Mouse (Mus musculus): ENCODE measurements around the gene Mroh2a.

Gene Mroh2a

GRCm38 (mm10) chr1:88235046-88235893 is 8.5 kb downstream of the Mroh2a start:
- DNase-seq (ENCODE audit: low read depth, low spot score): no peak

GRCm38 (mm10) chr1:88235894-88236415 is 9.2 kb downstream of the Mroh2a start:
- no peak for DNase-seq (ENCODE audit: low read depth, low spot score)

GRCm38 (mm10) chr1:88237311-88237710 is 10.5 kb downstream of the Mroh2a start:
- DNase-seq (ENCODE audit: low read depth, low spot score): no peak

- no peak for DNase-seq (ENCODE audit: low read depth, low spot score)
Observed at GRCm38 (mm10) chr1:88238771-88239170, 12.0 kb downstream of the Mroh2a start.

DNA sequence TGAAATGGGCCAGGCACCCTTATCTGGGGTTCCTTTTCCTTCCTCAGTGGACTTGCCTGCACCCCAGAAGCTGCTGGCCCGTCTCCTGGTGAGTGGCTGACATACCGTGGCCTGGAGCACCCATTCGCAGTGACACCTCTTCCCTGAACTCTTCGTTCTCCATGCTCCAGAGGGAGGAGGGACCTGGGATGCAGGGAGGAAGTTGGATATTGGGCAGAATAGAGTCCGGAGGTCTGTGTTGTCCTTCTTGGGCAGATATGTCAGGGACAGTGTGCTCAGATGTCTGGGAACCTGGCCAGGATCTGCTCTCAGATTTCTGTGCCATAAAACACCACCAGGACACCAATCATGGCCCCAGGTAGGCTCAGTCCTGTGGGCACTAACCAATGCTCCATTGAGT is 13.3 kb downstream of the Mroh2a start:
- no peak for DNase-seq (ENCODE audit: low read depth, low spot score)

- no peak for DNase-seq (ENCODE audit: low read depth, low spot score)
Observed at GRCm38 (mm10) chr1:88240579-88240978, 13.8 kb downstream of the Mroh2a start.

DNA sequence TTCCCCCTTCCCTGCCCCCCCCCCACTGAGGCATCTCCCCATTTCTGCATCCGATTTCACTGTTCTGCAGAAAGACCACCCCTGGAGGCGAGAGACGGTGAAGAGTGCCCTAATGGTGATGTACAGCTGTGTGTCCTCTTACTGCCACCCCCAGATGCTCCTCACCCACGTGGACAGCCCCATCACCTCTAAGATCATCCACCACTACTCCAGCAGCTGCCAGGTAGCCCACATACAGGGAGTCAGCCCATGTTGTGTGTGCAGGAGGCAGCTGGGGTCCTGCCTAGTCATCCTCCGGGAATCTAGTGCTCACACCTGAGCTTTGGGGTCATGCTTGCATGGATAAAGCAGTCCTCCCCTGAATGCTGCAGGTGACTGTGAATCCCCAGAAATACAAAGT is 17.1 kb downstream of the Mroh2a start:
- no peak for DNase-seq (ENCODE audit: low read depth, low spot score)

GRCm38 (mm10) chr1:88245881-88246280 is 19.1 kb downstream of the Mroh2a start:
- DNase-seq (ENCODE audit: low read depth, low spot score): no peak

DNA sequence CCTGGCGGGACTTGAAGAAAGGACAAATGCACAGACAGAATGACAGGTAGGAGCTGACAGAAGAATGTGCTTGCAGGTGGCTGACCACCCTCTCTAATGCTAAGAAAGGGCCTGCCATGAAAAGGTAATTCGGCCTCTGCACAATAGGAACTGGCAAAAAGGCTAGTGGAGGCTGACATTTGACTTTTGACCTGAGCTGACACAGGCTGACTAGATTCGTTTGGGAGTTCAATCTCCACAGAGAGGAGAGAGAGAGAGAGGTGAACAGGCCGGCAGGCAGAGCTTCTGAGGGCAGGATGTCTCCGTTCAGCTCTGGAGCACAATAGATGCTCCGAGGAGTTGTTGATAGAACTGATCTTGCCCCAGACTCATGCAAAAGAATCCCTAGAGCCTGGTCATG is 19.6 kb downstream of the Mroh2a start:
- no peak for DNase-seq (ENCODE audit: low read depth, low spot score)

DNA sequence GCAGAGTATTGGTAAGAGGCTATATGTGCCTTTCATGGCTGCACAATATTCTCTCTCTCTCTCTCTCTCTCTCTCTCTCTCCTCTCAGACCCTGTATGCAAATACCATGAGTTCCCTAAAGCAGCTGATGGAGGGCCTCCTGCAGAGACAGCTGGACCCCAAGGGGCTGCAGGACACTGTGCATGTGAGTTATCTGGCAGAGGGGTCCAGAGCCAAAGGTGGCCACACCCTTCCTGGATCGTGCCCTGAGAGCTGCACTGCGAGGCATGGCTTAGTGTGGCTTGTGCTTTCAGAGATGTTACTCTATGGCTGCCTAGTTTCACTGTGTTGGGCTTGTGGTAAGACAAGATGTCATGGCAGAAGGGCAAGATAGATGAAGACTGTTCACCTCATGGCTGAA is 20.9 kb downstream of the Mroh2a start:
- no peak for DNase-seq (ENCODE audit: low read depth, low spot score)

DNA sequence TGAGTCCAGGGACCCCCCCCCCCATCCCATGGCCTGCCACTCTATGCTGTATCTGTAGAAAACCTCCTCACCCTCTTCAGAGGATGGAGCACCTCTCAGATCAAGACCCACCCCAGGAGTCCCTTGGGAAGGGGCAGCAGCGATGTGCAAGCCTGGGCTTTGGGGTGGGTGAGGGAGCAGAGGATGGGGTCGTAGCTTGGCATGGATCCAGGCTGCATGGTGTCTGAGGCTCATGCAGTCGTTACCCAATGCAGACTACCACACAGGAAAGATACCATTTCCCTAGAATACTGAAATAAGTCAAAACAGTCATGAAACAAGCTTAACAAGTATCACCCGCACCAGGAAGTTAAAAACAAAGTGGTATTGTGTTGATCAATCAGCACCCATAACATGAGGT is 21.9 kb downstream of the Mroh2a start:
- DNase-seq (ENCODE audit: low read depth, low spot score): no peak

GRCm38 (mm10) chr1:88249596-88249995 is 22.8 kb downstream of the Mroh2a start:
- DNase-seq (ENCODE audit: low read depth, low spot score): no peak

- DNase-seq (ENCODE audit: low read depth, low spot score): no peak
Observed at GRCm38 (mm10) chr1:88250023-88250422, 23.2 kb downstream of the Mroh2a start.

DNA sequence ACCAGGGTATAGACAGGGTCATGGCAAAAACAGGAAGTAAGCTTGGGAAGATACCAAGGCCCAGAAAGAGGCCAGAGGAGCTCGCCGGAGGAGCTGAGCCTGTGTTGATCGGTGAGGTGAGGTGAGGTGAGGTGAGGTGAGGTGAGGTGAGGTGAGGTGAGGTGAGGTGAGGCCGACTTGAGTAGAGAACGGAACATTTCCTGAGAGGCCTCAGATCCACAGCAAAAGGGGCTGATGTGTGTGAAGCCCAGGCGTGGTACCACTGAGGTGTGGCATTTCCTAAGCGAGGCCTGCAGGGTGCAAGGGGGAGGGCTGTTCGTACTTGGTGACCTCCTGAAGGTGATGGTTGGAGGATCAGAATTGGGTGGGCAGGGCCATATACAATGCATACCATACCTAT is 26.3 kb downstream of the Mroh2a start:
- no peak for DNase-seq (ENCODE audit: low read depth, low spot score)

DNA sequence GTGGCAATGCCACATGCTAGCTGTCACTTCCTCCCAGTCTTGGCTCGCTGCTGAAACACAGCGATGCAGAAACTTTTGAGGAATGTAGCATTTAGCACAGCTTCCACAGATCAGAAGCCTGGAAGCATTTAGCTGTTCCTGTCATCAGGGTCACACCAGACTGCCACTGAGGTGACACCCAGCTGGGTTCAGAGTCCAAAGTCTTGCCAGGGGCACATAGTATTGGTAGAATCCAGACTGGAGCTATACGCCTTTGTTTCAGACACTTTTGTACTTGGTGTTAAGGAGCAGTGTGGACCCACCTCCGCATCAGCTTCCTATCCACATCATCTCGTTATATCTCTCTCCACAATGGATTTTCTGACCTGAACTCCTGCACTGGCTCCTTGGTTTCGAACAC is 26.8 kb downstream of the Mroh2a start:
- DNase-seq (ENCODE audit: low read depth, low spot score): no peak

DNA sequence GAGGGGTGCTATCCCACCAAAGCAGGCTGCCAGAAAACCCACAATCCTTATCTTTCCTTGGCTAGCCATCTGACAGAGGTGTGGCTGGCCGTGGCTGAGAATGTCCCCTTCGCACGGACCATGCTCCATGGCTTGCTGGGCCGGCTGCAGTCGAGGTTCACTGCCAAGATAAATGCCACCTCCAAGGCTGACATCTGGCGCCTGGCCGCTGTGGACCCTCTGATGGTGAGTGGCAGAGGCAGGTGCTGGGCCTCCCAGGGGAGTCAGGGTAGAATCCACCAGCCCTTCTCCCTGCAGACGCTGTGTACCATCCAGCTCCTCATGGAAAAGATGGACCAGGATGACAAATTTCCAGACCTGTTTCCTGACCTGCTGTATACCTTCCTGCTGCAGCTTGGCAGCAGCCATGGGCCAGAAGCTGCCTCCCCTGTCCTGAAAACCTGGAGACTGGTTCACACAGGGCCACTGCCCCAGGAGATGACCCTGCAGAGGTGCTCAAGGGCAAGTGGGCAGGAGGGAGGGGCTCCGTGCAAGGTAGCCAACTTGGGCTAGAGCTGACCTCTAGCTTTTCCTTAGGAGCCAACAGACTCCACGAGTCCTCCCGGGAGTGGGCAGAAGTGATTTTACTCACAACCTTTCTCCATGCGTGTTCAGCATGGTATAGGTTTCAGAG is 28.1 kb downstream of the Mroh2a start:
- no peak for DNase-seq (ENCODE audit: low read depth, low spot score)

- no peak for DNase-seq (ENCODE audit: low read depth, low spot score)
Observed at GRCm38 (mm10) chr1:88255466-88255857, 28.7 kb downstream of the Mroh2a start.

DNA sequence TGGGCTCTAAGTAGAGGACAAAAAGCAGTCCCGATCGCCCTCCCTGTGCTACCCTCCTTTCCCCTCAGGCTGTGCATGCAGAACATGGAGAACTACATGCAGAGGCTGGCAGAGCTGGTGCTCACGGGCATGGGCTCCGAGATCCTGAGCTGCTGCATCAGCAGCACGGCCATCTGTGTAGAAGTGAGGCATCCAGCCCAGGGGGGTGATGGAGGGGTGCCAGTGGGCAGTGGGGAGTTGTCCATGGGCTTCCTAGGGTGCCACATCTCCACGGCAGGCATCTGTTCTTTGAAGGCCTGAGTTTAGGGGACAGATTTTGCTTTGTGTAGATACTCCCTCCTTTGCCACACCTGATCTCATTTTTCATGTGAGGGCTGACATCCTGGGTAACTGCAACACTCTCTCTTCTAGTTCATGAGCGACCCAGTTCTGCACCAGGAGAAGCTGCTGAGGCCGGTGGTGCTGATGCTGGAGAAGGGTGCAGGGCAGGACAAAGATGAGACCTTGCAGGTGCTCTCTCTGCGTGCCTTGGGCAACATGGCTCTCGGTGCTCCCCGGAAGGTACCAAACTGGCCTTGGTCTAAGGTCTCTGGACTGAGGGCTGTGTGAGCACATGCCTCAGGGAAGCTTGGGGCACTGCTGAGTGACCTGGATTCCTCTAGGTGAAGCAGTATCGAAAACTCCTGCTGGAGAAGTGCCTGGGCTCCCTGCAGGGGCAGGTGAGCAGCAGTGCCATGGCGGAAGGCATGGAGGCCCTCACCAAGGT is 29.4 kb downstream of the Mroh2a start:
- DNase-seq (ENCODE audit: low read depth, low spot score): no peak

DNA sequence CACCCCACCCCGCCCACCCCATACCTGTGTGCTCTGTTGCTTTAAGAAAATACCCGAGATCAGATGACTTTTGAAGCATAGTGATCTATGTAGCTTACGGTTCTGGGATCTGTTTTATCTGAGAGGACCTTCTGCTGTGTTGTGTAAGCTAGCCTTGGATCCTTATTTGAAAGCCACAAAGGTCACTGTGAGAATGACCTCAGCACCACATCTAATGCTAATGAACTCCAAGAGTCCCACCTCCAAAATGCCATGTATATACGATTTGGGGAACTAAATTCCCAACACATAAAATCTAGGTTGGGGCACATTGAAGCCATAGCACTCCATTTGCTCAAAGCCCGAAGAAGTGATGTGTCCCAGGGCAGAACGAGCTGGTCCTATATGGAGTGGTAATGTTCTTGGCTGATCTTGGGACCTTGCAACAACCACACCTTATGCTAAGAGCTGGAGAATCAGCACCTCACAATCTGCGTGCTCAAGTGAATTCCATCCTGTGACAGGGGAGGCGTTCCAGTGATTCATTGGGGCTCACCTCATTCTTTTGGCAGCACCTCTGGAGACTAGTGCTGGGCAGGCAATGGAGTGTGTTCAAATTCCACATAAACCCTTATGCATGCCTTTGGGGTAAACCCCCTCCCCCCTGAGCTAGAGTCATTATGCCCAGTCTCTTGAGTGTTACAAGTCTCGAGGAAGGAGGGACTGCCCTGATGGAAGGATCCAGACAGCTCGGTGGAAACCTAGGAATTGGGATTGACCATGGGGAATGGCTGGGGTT is 30.3 kb downstream of the Mroh2a start:
- no peak for DNase-seq (ENCODE audit: low read depth, low spot score)

DNA sequence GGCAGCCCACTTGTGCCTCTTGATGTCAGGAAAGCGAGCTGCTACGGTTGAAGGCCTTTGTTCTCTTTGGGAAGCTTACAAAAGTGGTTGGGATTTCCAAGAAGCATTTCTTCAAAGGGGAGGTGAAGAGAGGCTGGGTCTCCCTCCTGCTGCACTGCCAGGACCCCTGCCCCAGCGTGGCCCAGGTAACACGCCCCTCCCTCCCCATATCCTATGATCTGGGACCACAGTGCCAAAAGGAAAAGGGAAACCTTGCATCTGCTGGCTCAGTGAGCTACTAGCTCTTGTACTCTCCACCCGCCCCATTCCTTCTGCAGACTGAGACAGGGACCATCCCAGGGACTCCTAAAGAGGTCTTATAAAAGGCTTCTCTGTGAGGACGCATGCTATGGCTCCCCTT is 30.9 kb downstream of the Mroh2a start:
- DNase-seq (ENCODE audit: low read depth, low spot score): no peak

DNA sequence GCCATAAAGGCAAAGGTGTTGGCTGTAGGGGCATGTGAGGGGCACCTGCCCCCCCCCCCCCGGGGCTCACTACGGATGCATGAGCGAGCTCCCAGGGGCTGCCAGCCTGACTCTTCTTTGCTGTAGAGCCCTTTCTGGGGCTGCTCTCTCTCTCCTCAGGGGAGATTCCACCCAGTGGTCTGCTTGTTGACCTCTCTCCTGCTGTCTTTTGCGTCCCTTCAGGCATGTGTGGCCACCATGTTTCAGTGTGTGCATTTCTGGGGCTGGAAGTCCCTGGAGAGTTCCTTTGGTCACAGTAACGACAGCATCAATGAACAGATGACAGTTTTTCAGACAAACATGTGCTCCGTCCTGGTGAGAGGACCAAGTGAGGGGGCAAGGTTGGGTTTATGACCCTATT is 31.6 kb downstream of the Mroh2a start:
- no peak for DNase-seq (ENCODE audit: low read depth, low spot score)
